Mouse (Mus musculus) layer of hippocampus, adult 9-10 months (tissue): ENCODE results near the gene Insm2.
A peak's percentile ranks its signal among the peaks of the same experiment; 100 is the strongest.

Source experiments
- DNase-seq: peaks from one replicate; pipeline ENCODE4 v3.0.0; 2022; ENCODE audit warnings: low spot score

Insm2 gene

DNA sequence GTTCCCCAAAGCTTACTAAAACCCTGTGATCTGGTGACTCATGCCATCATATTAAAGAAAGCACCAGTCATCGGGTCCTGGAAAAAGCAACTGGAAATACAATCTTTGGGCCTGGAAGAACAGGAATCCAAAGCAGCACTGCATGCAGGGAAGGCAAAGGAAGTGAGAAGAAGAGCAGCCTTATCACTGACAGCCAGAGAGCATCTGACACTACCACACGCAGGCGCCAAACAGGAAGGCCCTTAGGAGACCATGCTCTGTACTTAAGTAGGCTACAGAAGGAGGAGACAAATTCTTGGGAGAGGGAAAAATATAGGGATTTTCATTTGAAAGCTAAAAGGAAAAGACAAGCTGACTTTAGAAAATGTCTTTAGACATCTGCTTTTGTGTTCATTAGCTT, 5.2 kb downstream of the Insm2 start:
- DNase-seq: no peak

DNA sequence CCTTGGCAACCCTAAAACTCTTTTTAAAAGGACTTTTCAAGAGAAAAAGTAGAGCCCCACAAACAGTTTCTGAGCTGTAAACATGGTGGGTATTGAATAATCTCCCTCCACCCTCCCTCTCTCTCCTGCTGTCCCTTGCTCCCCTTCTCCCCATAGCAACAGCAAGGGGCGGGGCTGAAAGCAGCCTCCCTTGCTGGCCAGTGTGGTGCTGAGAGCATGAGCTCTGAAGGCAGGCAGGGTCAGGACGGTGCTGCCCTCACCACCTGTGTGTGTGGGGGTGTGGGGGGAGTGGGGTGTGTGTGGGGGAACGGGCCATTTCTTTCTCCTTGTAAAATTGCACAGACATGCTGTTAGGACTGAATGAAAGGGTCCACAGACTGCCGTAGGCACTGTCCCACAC, 8.7 kb downstream of the Insm2 start:
- DNase-seq: no peak

DNA sequence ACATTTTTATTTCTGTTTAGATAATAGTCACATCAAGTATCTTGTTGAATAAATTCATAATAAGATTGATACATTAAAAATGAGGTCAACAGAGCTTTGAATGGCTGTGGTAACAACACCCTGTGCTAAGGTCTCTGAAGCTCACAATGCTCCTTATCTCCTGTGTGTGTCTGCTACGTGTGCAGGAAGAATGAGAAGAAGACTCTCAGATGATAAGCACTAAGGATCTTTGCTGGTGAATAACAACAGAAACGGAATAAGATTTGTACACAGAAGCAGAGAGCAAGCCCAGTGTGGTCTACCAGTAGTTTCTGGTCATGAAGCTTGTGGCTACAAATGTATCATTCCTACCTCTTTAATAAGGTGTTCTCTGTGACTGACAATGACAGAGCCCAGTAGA, 11.6 kb downstream of the Insm2 start:
- DNase-seq: no peak

DNA sequence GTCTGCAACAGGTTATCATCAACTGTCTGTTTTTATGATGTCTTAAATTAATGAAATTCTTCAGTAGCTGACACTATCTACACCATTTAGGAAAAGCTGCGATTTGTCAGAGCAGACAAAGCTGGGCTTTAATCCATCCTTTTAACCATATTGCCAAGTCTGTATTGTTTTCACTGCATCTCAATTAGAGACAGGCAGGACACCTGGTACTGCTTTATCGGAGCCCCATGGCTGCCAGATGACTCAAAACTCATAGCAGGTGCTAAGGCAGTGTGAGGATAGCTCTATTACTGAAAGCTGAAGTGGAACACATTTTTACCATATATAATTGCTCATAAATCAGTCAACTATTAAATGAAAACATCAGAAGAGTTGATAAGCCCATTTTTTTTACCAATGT, 21.1 kb downstream of the Insm2 start:
- no peak for DNase-seq

DNA sequence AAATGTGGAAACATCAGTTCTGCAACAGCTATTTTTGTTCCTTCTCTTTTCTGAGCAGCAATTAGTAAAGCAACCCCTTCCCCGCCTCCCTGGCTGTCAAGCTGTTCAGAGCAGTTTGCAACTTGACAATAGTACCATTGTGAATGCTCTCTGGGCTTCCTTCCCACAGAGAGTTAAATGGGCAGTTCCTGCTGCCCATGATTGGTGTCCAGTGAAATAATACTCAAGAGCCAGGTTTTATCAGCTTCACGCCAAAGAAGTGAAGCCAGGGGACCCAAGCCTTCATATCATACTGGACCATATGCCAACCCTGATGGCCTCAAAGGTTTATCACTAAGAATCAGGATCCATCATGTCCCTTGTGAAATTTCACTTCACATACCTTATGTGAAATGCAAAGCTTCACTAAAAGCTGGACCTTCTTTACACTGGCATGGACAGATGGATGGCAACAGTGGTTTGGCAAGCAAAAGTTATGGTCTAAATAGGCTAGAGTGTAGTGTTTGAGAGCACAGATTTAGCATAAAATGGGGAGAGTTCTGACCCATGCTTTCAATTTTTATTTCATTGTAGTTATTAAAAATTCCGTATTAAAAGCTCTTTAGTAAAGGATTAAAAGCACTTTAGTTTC, 23.5 kb downstream of the Insm2 start:
- DNase-seq: peak; percentile 18

DNA sequence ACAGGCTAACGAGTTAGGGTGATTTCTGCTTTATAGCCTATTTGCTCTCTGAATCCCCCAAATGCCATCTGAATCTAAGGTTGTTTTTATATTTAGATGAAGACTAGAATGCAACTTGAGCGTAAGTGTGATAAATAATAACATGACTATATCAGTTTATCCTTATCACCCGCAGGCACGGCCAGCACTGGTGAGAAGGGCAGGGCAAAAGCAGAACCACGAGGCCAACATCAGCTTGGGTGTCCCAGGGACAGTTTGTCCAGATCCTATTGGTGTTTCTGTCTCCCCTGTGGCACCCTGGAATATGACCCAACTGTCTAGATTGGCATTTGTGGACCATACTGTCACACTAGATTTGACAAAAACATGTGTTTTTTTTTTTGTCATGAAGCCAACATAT, 24.0 kb downstream of the Insm2 start:
- no peak for DNase-seq

DNA sequence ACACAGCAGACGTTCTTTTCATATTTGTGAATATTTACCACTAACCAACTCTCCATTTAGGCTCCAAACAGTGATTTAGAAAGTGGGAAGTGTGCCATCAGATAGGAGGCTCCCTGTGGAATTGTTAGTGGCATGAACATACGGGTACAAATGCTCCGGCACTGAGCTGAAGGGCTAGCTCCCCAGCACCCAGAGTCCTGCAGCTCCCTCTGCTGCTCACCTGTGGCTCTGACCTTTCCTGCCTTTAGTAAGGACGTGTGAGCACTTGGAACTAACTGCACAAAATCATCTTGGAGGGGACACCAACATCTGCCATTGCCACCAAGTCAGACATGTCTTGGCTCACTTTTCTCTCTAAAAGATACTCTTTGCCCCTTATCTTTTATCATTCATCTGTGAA, 27.5 kb downstream of the Insm2 start:
- DNase-seq: no peak

DNA sequence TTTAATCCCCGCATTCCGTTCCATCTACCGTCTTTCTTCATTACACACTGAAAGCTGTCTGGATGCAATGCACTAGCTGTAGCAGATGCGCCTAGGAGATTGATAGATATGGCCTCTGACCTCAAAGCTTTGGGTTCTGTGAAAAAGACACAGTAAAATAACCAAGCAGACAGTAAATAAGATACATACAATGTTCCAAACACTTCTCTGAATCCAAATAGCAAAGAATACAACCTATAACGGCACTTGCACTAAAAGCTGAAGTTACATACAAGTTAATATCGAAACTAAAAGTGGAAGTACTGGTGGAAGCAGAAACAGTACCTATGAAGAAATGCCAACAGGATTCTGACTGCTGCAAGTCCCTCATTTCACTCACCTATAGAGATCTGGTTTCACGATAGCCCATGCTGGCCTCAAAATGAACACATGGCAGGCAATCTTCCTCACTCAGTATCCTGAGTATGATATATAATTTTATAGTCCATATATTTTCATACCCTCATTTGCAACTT, 48.8 kb downstream of the Insm2 start:
- DNase-seq: no peak
